Mouse (Mus musculus) brain, embryonic 18.5 days (tissue): ENCODE data around the gene E2f6.

Experiments used
- DNase-seq: peaks from one replicate; pipeline ENCODE4 v3.0.0-alpha.2; 2012; ENCODE audit warnings: low read depth, low spot score

E2f6 gene

DNA sequence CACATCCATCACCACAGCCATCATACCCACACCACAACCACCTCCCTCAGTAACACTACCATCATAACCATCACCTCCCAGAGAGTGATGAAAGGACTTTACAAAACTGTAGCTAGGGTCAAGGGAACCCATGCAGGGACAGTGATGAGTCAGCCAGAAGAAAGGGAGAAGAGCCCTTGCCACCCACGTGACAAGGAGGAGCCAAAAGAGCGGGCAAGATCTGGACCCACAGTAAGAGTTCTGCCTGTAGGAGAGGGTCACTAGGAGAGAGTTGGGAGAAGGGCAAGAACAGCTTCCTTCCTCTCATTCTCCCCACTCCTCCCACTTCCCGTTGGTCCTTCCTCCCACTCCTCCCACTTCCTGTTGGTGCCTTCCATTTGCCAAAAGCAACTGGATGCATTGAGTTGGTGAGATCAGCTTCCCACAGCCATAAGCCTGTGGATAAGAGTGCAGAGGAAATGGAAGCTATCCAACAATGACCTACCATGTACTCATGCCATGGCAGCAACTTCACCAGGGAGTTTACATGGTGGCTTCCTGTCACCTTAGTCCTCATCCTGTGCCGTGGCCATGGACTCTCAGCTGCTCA lies 36.5 kb downstream of the E2f6 start:
- DNase-seq = no peak

DNA sequence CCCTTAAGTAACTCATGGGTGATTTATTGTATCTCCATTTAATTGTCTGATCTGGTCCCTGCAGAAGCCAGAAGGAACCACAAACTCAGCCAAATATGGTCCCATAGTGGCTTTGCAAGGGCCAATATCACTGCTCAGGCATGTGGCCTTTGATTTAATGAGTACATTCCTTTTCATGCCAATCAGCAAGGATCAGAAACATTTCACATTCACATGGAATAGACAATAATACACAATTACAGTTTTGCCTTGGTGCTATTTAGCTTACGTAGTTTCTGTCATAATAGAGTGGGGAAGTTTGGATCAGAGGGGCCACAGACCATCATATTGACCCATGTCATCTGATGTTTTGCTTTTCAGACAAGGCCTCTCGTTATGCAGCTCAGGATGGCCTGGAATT lies 37.7 kb downstream of the E2f6 start:
- DNase-seq = no peak

DNA sequence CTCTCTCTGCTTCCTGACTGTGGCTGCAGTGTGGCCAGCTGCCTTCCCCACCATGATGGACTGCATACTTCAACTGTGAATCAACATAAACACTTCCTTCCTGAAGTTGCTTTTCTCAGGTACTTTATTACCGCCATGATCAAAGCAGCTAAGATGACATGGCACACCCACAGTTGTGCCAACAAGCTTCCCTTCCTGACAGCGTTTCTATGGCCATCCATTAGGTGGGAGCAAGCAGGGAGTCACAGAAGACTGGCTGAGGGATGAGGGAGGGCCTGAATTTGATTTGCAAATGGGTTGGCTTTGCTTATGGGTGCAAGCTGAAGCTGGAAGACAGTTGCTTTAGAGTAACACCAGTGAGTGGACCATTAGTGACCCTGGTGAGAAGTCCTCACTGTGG lies 39.1 kb downstream of the E2f6 start:
- no peak for DNase-seq

DNA sequence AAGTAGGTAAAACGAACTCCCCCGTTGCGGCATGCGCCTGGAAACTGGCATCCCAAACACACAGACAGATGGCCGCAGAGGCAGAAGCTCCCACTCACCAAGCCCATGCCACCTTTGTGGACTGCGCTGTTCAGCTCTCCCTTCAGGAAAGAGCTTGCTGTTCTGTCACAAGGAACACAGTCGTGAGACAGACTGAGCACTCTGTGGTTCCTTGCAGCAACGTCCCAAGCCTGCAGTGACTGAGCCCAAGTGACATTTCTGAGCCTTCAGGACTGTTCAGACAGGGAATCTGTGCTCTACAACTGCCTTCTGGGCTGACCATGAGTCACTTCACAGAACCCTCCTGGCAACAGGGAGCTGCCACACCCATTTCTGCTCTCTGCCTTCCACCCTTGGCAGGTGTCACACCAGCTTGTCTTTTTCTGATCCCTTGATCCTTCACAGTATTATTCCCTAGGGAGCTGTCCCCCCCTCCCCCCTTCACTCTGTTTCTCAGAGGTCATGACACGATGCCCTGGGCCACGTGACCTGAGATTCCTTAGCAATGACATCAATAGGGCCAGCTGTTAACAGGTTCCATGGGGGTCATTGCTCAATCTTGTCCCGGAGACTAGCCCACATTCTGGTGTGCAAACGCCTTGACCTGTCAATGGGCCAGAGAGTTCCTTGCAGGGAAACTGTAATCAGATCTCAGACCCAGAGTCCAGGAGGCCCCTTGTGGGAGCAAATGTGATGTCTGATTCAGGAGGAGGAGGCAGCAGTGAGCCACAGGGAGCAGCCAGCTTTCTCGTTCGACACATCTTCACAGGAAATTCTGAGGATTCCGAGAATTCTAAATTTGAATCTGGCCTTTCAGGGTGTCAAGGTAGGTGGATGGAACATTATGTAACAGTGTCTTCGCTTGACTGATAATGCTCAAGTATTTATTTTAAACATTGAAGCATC lies 39.9 kb downstream of the E2f6 start:
- no peak for DNase-seq

DNA sequence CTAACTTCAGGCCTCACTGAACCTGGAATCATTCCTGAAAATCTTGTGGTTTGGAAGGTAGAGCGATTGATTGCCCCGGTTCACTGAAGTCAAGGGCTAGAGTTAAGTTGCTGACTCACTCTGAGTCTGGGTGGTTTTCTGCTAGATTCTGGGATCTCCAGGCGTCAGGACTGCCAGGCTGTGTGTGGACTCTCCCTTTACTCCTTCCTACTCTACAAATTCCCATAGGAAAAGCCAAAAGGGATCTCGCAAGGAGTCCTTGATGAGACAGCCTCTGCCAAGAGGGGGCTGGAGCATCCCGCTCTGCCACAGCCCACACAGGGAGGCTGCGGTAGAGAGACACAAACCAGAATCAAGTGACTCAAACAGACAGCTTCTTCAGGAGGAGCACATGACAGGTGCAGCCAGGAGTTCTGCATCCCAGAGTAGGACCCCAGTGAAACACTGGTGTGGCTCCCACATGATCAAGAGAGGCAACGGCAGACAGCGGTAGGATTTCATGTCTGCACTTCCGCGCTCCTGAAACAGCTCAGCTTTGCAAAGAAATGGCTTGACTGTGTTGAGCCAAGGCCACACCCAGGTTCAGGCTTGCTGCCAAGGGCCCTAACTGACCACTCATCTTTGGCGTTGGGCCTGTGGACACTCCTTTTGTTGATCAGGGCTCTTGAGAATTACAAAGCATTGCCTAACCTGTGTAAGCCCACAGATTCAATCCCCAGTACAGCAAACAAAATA lies 42.8 kb downstream of the E2f6 start:
- DNase-seq = no peak

DNA sequence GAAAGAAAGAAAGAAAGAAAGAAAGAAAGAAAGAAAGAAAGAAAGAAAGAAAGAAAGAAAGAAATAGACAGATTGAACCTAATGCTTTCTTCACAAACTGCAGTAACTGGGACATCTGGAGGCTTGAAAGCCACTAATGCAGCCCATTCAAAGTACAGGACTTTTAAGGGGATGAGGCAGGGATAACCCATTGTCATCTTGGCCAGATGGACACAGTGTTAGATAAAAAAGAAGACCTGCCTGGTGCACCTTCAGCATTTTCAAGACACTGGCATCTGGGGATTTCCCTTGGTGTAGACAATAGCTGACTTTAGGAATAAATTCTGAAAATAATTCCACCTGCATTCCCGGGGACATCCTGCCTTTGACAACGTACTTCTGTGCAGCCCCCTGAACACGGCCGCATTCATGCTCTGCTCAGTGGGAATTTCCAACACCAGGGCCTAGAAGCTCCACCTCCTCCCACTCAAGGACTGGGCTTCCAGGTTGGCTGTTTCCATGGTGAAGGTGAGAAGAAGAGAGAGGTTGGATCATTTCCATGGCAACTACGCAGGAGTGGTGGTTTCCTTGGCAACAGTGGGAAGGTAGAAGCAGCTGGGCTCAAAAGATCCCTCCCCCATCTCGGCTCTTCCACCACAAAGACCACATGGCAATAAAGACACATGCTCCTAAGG lies 45.0 kb downstream of the E2f6 start:
- DNase-seq = peak; percentile 91

DNA sequence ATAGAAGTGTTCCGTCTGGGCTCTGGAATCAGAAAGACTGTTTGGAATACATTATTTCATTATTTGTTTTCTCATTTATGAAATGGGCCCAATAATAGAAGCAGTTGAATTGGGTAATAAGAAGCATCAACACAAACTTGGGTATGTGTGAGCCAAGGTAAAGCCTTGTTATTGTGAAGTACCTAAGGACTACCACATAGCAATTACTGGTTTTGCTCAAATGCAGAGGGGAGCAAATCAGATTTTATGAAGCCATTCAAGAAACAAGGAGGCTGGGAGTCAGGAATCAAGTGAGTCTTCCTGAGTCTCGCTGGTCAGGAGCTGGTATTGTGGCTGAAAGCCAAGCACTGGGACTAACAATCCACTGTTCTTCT lies 45.5 kb downstream of the E2f6 start:
- no peak for DNase-seq

DNA sequence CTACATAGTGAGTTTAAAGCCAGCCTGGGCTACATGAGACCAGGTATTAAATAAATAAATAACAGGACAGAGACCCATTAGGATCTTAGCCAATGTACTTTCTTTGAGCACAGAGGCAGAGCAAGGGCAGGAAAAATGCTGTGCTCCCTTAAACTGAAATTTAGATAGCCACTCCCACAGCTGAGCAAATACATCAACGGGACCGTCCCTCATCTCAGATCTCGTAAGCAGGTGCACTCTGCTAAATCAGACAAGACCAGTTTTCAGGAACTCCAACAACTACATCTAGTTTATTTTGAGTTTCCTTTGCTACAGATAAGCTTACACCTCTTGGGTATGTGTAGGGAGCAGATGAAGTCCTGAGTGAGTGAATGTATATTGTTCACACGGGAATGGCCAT lies 47.3 kb downstream of the E2f6 start:
- DNase-seq = no peak

DNA sequence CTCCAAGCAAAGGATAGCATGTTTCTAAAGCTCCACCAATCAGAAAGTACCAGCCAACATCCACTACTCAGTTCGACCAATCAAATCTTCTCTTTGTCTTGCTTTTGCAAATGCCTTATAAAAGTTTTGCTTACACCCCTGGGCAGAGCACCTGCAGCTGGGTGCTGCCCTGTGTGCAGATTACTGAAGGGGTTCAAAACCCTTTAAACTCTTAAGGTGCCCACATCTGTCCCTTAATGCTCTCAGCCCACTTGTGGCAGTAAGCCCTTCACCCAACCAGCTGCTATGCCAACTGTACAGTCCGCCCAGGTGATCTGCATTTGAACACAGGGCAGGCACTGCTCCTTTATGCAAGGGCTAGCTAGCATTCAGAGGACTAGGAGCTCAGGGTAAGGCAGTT lies 49.0 kb downstream of the E2f6 start:
- DNase-seq = no peak

DNA sequence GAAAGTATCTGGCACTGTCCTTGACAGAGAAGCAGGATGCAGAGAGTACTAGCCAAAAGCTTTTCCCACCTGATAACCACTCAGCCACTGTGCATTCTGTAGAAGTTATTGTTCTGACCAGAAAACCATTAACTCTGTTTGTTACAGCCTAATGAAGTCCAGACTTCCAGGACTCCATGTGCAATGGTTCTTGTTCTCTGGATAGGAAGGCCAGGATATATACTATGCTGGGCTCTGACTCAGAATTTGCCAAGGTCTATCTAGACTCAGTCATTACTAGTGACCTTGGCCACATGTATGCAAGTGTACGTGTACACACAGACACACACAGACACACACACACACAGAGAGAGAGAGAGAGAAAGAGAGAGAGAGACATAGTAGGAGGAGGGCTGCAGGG lies 49.8 kb downstream of the E2f6 start:
- no peak for DNase-seq

DNA sequence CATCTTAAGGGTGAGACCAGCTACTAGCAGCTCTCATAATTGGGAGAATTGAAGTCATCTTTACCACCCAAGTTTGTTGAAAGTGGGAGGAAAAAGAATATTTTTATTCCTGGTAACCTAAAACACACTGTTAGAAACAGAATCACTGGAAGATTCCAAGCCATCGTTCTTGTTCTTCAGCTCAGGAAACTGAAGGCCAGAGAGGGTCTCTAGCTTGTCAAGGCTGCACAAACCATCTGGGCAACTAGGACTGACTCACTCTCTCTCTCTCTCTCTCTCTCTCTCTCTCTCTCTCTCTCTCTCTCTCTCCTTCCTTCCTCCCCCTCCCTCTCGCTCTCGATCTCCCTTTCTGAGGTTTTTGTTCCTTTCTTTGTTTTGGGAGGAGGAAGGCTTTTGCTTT lies 50.2 kb downstream of the E2f6 start:
- DNase-seq = no peak

DNA sequence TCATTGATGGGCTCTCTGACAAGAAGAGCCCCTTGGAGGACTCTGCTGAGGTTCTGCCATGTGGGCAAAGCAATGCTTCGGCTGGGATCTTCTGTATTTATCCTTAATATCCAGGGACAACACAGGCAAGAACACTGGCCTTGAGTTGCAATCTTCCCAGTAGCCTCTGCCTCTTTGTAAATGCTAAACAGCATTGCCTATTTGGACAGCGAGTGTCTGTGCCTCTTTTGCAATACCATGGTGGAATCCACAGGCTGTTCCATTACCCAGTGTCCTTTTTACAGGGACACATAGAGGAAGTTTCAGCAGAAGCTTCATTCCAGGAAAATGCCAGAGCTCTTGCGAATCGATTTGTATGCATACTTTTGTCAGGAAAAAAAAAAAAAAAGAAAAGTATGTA lies 53.7 kb downstream of the E2f6 start:
- no peak for DNase-seq

DNA sequence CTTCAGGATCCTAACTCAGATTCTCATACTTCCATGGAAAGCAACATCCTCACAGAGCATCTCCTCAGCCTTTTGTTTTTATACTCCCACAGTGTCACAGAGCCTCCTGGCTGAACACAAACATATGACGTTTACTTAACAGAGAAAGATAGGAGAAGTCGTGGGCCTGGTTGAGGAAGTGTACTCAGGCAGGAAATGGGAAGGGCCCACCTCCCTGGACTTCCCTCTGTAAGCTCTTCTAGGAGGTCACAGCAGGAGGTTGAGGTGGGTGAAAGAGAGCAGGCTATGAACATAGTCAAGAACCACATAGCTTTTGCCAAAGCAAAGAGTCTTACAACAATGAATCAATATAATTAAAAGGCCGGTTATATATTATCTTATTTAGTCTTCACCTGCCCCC lies 55.1 kb downstream of the E2f6 start:
- DNase-seq = no peak

DNA sequence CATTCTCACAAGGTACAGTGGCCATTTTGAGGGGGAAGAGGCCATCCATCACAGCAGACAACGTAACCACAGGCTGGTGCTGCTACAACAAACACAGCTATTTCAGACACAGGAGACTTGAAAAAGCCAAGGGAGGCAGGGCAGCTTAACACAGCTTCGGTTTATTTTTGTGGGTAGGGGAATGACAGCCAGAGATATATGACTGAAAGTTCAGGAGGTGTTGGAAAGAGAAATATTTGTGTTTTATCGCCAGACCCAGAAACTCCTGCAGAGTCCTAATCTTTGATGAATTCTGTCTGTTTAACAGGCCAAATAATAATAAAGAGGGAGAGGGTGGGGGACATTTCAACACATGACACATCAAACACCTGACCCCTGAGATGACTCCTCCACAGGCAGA lies 55.7 kb downstream of the E2f6 start:
- DNase-seq = no peak

DNA sequence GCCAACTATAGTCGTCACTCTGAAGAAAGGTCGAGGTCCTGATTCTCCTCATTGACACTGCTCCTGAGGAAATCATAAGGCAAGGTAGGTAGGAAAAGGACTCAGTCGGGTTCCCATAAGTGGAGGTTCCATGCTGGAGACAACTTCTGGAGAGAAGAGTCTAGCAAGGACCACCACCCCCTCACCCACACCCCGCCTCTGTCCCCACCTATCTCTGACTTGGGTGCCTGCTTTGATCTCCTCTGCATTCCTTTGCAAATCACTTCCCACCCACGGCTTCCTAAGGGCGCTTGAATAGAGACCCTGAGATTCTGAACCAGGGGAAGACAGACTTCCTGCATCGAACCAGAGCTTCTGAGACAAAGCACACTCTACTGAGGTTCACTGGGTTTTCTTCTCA lies 56.5 kb downstream of the E2f6 start:
- DNase-seq = no peak

DNA sequence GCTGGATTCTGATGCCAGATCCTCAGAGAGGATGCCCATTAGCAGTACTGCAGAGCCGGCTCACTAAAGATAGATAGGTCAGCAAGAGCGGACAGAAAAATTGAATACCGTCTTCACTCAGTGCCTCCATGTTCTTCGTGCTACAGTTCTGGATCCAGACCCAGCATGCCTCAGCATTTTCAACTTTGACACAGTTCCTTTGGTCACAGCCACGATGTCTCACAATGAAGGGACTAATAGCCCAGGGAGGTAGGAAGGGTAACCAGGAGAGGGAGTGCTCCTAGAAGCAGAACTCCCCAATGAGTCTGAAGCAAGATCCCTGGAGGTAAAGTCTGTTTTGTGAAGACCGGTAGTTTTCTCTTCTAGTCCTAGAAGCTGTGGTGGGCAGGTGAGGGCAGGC lies 57.9 kb downstream of the E2f6 start:
- DNase-seq = no peak

DNA sequence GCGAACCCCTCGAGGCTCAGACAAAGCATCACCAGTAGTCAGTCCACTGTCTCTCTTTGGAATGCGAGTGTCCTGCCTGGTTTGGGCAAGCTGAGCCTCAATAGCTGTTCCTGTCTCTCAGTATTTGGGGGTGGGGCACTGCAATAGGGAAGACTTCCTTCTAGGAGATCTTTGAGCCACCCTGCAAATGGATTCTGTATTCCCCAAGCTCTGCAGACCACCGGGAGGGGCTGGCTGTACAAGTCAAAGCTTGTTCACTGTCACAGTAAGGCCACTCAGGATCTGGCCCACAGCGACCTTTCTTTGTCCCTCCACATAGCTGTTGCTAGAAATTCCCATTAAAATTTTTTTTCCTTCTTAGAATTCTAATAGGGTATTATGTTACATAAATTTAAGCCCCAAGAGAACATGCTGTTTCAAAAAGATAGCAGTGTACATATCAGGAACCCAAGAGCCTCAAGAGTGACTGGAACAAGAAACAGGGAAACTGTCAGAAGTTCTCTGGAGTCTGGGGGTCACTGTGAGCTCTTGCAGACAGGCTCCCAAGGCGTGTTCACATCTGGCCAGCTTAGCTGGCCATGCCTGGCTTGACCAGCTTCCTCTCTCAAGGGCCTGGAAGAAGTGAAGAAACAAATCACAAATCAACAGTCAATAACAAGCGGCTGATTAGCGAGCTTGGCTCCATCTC lies 58.5 kb downstream of the E2f6 start:
- DNase-seq = no peak

DNA sequence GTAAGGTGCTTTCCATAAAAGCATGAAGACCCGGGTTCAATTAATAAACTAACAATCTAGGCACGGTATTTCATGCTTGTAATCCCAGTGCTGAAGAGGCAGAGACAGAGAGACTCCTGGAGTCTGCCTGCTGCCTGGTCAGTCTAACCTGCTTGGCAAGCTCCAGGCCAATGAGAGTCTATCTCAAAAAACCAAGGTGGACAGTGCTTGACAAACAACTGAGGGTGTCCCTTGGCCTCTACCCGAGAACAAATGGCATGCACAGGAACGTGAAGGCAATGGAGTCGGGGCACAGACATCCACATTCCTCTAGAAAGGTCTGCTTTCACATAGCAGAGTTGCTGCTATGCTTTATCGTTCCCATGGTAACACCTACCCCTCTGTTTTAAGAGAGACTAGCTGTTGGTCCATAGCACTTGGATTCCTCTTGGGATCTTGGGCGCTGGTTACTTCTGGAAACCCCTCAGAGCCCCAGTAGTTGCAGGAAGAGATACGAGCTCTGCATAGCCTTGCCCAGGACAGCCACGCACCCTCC lies 59.2 kb downstream of the E2f6 start:
- no peak for DNase-seq

DNA sequence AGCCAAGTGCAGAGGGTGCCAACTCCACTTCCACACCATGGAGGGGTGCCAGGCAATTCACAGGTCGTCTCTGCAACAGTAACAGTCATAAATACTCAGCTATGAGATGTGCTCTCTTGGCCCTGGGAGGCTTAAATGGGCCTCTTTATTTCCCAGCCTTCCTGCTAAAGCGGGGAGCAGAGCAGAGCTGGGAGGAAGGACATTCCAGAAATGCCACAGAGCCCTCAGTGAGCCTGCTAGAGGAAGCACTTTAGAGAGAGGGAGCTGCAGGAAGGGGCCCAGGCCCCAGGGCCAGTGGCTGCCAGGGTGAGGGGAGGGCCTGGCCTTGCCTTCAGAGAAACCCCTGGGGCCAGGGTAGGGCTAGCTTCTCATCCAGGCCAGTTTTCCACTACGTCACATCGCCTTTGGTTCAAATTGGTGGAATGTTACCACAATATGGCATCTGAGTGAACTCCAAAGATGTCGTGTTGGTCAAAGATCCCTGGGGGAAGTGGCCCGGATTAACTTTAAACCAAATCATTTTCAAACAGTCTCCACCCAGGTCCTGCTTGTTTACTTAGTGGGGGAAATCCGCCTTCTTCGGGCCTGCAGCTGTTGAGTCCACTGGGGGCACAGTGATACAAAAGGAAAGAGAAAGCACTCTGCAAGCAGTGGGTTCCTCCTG lies 59.8 kb downstream of the E2f6 start:
- DNase-seq = no peak

DNA sequence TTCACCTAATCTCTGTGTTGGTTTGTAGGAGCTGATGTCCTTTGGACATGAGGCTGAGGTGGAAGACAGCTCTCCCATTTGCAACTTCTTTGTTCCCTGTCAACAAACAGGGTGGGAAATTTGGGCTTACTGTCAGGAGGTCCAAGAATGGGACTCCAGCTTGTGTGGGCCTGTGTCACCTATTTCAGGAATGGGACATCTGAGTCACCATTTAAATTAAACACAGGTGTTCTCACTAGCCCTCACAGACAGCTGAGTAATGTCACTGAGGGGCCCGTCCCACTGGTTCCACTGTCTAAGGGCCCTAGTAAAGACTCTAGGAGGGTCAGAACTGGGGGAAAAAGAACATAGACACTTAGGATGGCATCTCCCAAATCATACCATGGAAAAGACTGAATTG lies 61.2 kb downstream of the E2f6 start:
- DNase-seq = no peak
